Mouse (Mus musculus): ENCODE results near the gene Rccd1. TPM values are rescaled to one million over a fixed set of nuclear protein-coding genes. Genes with fewer than 3 reads are reported as not detected.

Rccd1 gene
- total RNA-seq, 1 experiment from 2014 or later = 4.0 TPM

Other genes with a start within 250 kb of the Rccd1 start
- 23.3 to 27.2 TPM (median 24.2 TPM) in 3 replicates for gene Idh2, start 209.1 kb downstream of the Rccd1 start, total RNA-seq (2017)
- gene Sema4b, start 137.6 kb downstream of the Rccd1 start, total RNA-seq (2017) = 7.4 to 9.3 TPM (median 9.1 TPM) in 3 replicates
- 37.5 to 51.3 TPM (median 45.7 TPM) in 3 replicates for gene Cib1, start 91.6 kb downstream of the Rccd1 start, total RNA-seq (2017)
- gene Gdpgp1, start 91.6 kb downstream of the Rccd1 start, total RNA-seq (2017) = 0.86 to 3.5 TPM (median 2.2 TPM) in 3 replicates
- gene Ttll13, start 78.1 kb downstream of the Rccd1 start, total RNA-seq (2017) = 3.0 TPM in 1 of 3 replicates, not detected in the others
- 22.5 to 35.4 TPM (median 27.3 TPM) in 3 replicates for gene Ngrn, start 63.2 kb downstream of the Rccd1 start, total RNA-seq (2017)
- gene Vps33b, start 54.8 kb downstream of the Rccd1 start, total RNA-seq (2017) = 35.8 to 53.3 TPM (median 47.4 TPM) in 3 replicates
- gene Prc1, start 30.0 kb downstream of the Rccd1 start, total RNA-seq (2017) = 6.3 to 11.8 TPM (median 7.3 TPM) in 3 replicates
- 28.3 to 50.6 TPM (median 33.6 TPM) in 3 replicates for gene Unc45a, start 16.6 kb upstream of the Rccd1 start, total RNA-seq (2017)
- 0.21 to 6.1 TPM (median 1.5 TPM) in 3 replicates for gene Hddc3, start 18.6 kb upstream of the Rccd1 start, total RNA-seq (2017)
- 12.8 to 20.6 TPM (median 18.0 TPM) in 3 replicates for gene Man2a2, start 46.9 kb upstream of the Rccd1 start, total RNA-seq (2017)
- 117 to 175 TPM (median 150 TPM) in 3 replicates for gene Fes, start 63.5 kb upstream of the Rccd1 start, total RNA-seq (2017)
- gene Furin, start 81.0 kb upstream of the Rccd1 start, total RNA-seq (2017) = 31.1 to 46.2 TPM (median 34.3 TPM) in 3 replicates
- 14.3 to 17.8 TPM (median 14.4 TPM) in 3 replicates for gene Blm, start 210.7 kb upstream of the Rccd1 start, total RNA-seq (2017)